8 mouse cellular contexts compared by ENCODE assay signal in genomic region chr10:80102216-80102915, GRCm38 (mm10). TPM values are rescaled to one million over a fixed set of nuclear protein-coding genes. Genes with fewer than 3 reads are reported as not detected.
DNase-seq lines count a peak whose midpoint lies in the region; ATAC-seq lines count a peak whose summit lies in the region.

No protein-coding gene starts in this region.

- no peaks in the 10 kb centered on the region for H3K36me3 ChIP-seq in hindbrain, embryonic 16.5 days (ENCODE audit: control insufficient read depth, insufficient read depth, low read length)

- no peaks in the 10 kb centered on the region for H3K27me3 ChIP-seq in hindbrain, embryonic 16.5 days (replicated peaks; ENCODE audit: control insufficient read depth, insufficient read depth, low read length)

- intact Hi-C loops in left cerebral cortex, postnatal 10 days (cut with DNase I) = loop anchor here (5.0 kb wide), 1 partner anchor 40 kb away; no protein-coding TSS in a partner anchor

- DNase-seq in ZHBTc4 (ENCODE audit: low read depth, low spot score) = peak; percentile 91
- peak; percentile 78 to 85 for DNase-seq in cerebellum, postnatal 36 days
- peak; percentile 84 for DNase-seq in gastrocnemius, adult 18-20 months (ENCODE audit: low spot score)
- DNase-seq in left cerebral cortex, postnatal 10 days (ENCODE audit: extremely low spot score in 1 of 2, low spot score in 2 of 2) = peak; percentile 64 to 93
- peak; percentile 87 to 88 for DNase-seq in right cerebral cortex, postnatal 10 days (ENCODE audit: low spot score in 2 of 2)
- DNase-seq in urinary bladder, postnatal 14 days (ENCODE audit: low spot score) = peak; percentile 89

- peak overlapping the region; percentile 93 for H3K9ac ChIP-seq in hindbrain, embryonic 16.5 days (ENCODE audit: low read depth, low read length)

- no peaks in the 10 kb centered on the region for H3K9me3 ChIP-seq in hindbrain, embryonic 16.5 days (ENCODE audit: control insufficient read depth, low read length)

- H3K4me2 ChIP-seq in hindbrain, embryonic 16.5 days (ENCODE audit: low read length) = peak overlapping the region; percentile 97

- peaks cover 13% of the 10 kb centered on the region for H3K4me1 ChIP-seq in hindbrain, embryonic 16.5 days (ENCODE audit: control insufficient read depth, insufficient read depth, low read depth, low read length)

- peak overlapping the region; percentile 68 for H3K27ac ChIP-seq in hindbrain, embryonic 16.5 days (ENCODE audit: low read depth, low read length)

- peak overlapping the region; percentile 93 for H3K4me3 ChIP-seq in hindbrain, embryonic 16.5 days (ENCODE audit: low read length)

- WGBS in hindbrain, embryonic 16.5 days = under 1% methylated on average over 57 of the region's 59 CpGs

- ATAC-seq in hindbrain, embryonic 16.5 days = peak; percentile 90
- ATAC-seq in megakaryocyte progenitor cell, adult 5-6 weeks (replicated peaks; ENCODE audit: poor library complexity) = peak; percentile 83

RNA-seq across cellular contexts. Expression of gene Sbno2, which starts 3.0 kb away (rescaled TPM):
- 1 to 10 TPM; 5.4 to 5.9 TPM for total RNA-seq in gastrocnemius, adult 18-20 months (2021)
- 10.3 and 13.0 TPM in 2 replicates for polyA plus RNA-seq in hindbrain, embryonic 16.5 days (2015; fragmentation: Nextera tagmentation; extraction: Ambion mirVana)
- 10 to 100 TPM; 20.4 to 21.2 TPM for total RNA-seq in left cerebral cortex, postnatal 10 days (2021)
- total RNA-seq in megakaryocyte progenitor cell, adult 5-6 weeks (2015) = 16.9 and 19.5 TPM in 2 replicates
- total RNA-seq in megakaryocyte progenitor cell, adult 5-6 weeks (2017) = 19.1 and 24.0 TPM in 2 replicates

RNA-seq across cellular contexts. Expression of gene Stk11, which starts 13.2 kb away (rescaled TPM):
- 100 to 1,000 TPM; 145 to 148 TPM for total RNA-seq in gastrocnemius, adult 18-20 months (2021)
- 17.7 and 18.3 TPM in 2 replicates for polyA plus RNA-seq in hindbrain, embryonic 16.5 days (2015; fragmentation: Nextera tagmentation; extraction: Ambion mirVana)
- 10 to 100 TPM; 81.6 to 93.4 TPM for total RNA-seq in left cerebral cortex, postnatal 10 days (2021)
- 71.7 and 81.1 TPM in 2 replicates for total RNA-seq in megakaryocyte progenitor cell, adult 5-6 weeks (2015)
- 159 and 172 TPM in 2 replicates for total RNA-seq in megakaryocyte progenitor cell, adult 5-6 weeks (2017)

RNA-seq across cellular contexts. Expression of gene Atp5d, which starts 36.1 kb away (rescaled TPM):
- total RNA-seq in gastrocnemius, adult 18-20 months (2021) = 100 to 1,000 TPM; 573 to 611 TPM
- 554 and 581 TPM in 2 replicates for polyA plus RNA-seq in hindbrain, embryonic 16.5 days (2015; fragmentation: Nextera tagmentation; extraction: Ambion mirVana)
- 100 to 1,000 TPM; 342 to 379 TPM for total RNA-seq in left cerebral cortex, postnatal 10 days (2021)
- 187 and 199 TPM in 2 replicates for total RNA-seq in megakaryocyte progenitor cell, adult 5-6 weeks (2015)
- total RNA-seq in megakaryocyte progenitor cell, adult 5-6 weeks (2017) = 37.6 and 39.3 TPM in 2 replicates

RNA-seq across cellular contexts. Expression of gene Cbarp, which starts 38.3 kb away (rescaled TPM):
- 1 to 10 TPM; 1.6 to 1.9 TPM for total RNA-seq in gastrocnemius, adult 18-20 months (2021)
- polyA plus RNA-seq in hindbrain, embryonic 16.5 days (2015; fragmentation: Nextera tagmentation; extraction: Ambion mirVana) = 98.8 and 130 TPM in 2 replicates
- 100 to 1,000 TPM; 394 to 415 TPM for total RNA-seq in left cerebral cortex, postnatal 10 days (2021)
- 3.8 and 4.8 TPM in 2 replicates for total RNA-seq in megakaryocyte progenitor cell, adult 5-6 weeks (2015)
- total RNA-seq in megakaryocyte progenitor cell, adult 5-6 weeks (2017) = 2.0 and 2.2 TPM in 2 replicates

RNA-seq across cellular contexts. Expression of gene Midn, which starts 45.7 kb away (rescaled TPM):
- total RNA-seq in gastrocnemius, adult 18-20 months (2021) = 10 to 100 TPM; 40.6 to 47.9 TPM
- 16.0 and 16.1 TPM in 2 replicates for polyA plus RNA-seq in hindbrain, embryonic 16.5 days (2015; fragmentation: Nextera tagmentation; extraction: Ambion mirVana)
- total RNA-seq in left cerebral cortex, postnatal 10 days (2021) = 100 to 1,000 TPM in 1 of 2 experiments, 10 to 100 TPM in 1; 92.6 to 103 TPM
- total RNA-seq in megakaryocyte progenitor cell, adult 5-6 weeks (2015) = 21.4 and 22.2 TPM in 2 replicates
- total RNA-seq in megakaryocyte progenitor cell, adult 5-6 weeks (2017) = 12.7 and 17.9 TPM in 2 replicates

Comparison
In these comparisons a context has a peak if more than half of its experiments do, and no peak if none do; other contexts are left out.
1. Peak in every context shown above with its lines: DNase-seq, ATAC-seq, H3K4me3 ChIP-seq and H3K27ac ChIP-seq.